Mouse (Mus musculus): ENCODE results near the gene Prkcd. TPM values are rescaled to one million over a fixed set of nuclear protein-coding genes. Genes with fewer than 3 reads are reported as not detected.

Gene Prkcd
- polyA plus RNA-seq, 1 experiment from 2014 or later, result 34.6 TPM

- no peaks in the 10 kb centered on the region for H3K4me1 ChIP-seq (replicated peaks; ENCODE audit: control insufficient read depth, insufficient read depth, low read length)
- ATAC-seq, result no peak
- 64% methylated on average over 2 of the region's 2 CpGs for WGBS
- no peak overlapping the region for H3K4me3 ChIP-seq (replicated peaks; ENCODE audit: low read length)
- no peaks in the 10 kb centered on the region for H3K9me3 ChIP-seq (ENCODE audit: control insufficient read depth, low read length)
- H3K27ac ChIP-seq (ENCODE audit: low read length), result no peak overlapping the region
- no peak overlapping the region for H3K9ac ChIP-seq (replicated peaks; ENCODE audit: low read depth, low read length)
- no peak overlapping the region for H3K4me2 ChIP-seq (ENCODE audit: low read length)
- H3K27me3 ChIP-seq (replicated peaks; ENCODE audit: control insufficient read depth, insufficient read depth, low read length), result no peaks in the 10 kb centered on the region
- H3K36me3 ChIP-seq (ENCODE audit: control insufficient read depth, insufficient read depth), result no peaks in the 10 kb centered on the region
Observed at GRCm38 (mm10) chr14:30616751-30617150, 9.3 kb downstream of the Prkcd start.

DNA sequence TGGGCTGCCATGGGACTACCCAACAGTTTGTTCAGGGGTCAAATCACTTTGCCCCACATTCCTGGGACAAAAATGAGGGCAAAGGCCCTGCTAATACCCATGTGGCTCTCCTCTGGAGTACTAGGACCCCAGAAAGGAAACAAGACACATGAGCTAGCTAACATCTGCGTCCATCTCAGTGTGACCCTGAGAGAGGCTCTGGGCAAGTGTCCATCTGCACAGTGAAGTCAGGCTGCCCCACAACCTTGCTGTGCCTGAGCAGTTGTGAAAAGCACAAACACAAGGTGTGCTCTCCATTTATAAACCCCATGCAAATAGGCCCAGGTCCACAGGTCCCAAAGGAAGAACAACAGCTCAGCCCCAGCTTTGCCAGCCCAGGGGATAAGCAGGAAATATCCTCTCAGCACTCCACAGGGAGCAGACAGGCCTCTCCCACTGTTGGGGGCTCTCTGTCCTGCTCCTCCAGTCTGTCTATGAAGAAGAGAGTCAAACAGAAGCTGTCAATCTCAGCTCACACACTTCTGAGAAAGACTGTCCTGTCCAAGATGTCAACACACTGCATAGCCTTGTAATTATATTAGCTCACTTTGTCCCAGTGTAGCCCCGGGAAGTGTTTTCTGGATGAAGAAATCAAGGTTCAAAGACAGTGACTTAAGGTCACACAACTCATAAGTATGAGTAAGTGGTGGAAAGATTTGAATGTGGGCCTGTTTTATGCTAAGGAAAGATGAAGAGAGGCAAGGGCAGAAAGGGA is 12.9 kb downstream of the Prkcd start:
- ATAC-seq, result no peak
- Histone ChIP-seq H3K9me3 (ENCODE audit: control insufficient read depth, low read length) (no peaks in the 10 kb centered on the region), H3K4me1 (replicated peaks; ENCODE audit: control insufficient read depth, insufficient read depth, low read length) (no peaks in the 10 kb centered on the region), H3K4me3 (replicated peaks; ENCODE audit: low read length) (no peak overlapping the region), H3K27ac (ENCODE audit: low read length) (no peak overlapping the region), H3K27me3 (replicated peaks; ENCODE audit: control insufficient read depth, insufficient read depth, low read length) (no peaks in the 10 kb centered on the region), H3K4me2 (ENCODE audit: low read length) (no peak overlapping the region), H3K36me3 (ENCODE audit: control insufficient read depth, insufficient read depth) (no peaks in the 10 kb centered on the region), H3K9ac (replicated peaks; ENCODE audit: low read depth, low read length) (no peak overlapping the region)
- 87% methylated on average over 2 of the region's 2 CpGs for WGBS

DNA sequence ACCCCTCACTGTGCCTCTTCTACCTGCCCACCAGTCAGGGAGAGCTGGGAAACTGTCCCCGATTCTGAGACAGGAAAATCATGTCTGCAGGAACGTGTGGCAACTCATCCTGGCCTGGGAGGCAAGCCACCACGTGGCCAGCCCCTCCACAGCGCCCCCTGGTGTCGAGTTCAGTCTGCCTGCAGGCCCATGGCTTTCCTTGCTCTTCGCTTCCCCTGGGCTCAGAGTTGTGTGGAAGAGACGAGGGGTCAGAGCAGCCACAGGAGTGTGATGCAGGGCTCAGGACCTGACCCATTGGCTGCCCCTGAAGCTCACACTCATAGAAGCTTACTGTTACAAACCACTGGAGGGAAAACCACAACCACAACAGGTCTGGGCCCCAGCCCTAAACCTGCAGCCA is 13.5 kb downstream of the Prkcd start:
- Histone ChIP-seq H3K4me2 (ENCODE audit: low read length) (no peak overlapping the region), H3K4me1 (replicated peaks; ENCODE audit: control insufficient read depth, insufficient read depth, low read length) (no peaks in the 10 kb centered on the region), H3K9me3 (ENCODE audit: control insufficient read depth, low read length) (no peaks in the 10 kb centered on the region), H3K9ac (replicated peaks; ENCODE audit: low read depth, low read length) (no peak overlapping the region), H3K36me3 (ENCODE audit: control insufficient read depth, insufficient read depth) (no peaks in the 10 kb centered on the region), H3K4me3 (replicated peaks; ENCODE audit: low read length) (no peak overlapping the region), H3K27ac (ENCODE audit: low read length) (no peak overlapping the region), H3K27me3 (replicated peaks; ENCODE audit: control insufficient read depth, insufficient read depth, low read length) (no peaks in the 10 kb centered on the region)
- 0 out of 2 replicates have a peak, but pooled peaks have one; percentile 18 for ATAC-seq
- 8% methylated on average over 7 of the region's 7 CpGs for WGBS

DNA sequence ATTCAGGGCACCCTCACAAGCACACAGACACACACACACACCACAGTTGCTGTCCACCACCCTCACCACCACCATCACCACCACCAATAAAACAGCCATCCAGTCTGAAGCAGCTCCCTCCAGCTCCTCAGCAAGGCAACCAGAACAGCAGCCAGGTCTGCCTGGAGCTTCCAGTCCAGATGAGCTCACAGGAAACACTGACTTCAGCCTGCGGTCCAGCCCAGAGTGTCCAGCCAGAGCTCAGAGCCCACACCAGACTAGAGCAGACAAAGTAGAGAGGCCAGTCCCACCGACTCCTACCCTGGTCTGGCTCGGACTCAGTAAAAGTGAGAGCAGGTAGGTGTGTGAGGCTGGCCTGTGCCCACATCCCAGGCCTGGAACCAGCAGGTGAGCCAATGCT is 15.1 kb downstream of the Prkcd start:
- H3K9ac ChIP-seq (replicated peaks; ENCODE audit: low read depth, low read length), result no peak overlapping the region
- H3K9me3 ChIP-seq (ENCODE audit: control insufficient read depth, low read length), result no peaks in the 10 kb centered on the region
- H3K27ac ChIP-seq (ENCODE audit: low read length), result no peak overlapping the region
- no peaks in the 10 kb centered on the region for H3K36me3 ChIP-seq (ENCODE audit: control insufficient read depth, insufficient read depth)
- no peaks in the 10 kb centered on the region for H3K27me3 ChIP-seq (replicated peaks; ENCODE audit: control insufficient read depth, insufficient read depth, low read length)
- H3K4me2 ChIP-seq (ENCODE audit: low read length), result no peak overlapping the region
- no peaks in the 10 kb centered on the region for H3K4me1 ChIP-seq (replicated peaks; ENCODE audit: control insufficient read depth, insufficient read depth, low read length)
- no peak overlapping the region for H3K4me3 ChIP-seq (replicated peaks; ENCODE audit: low read length)
- ATAC-seq, result no peak
- 87% methylated on average over 3 of the region's 3 CpGs for WGBS

GRCm38 (mm10) chr14:30610304-30610703 is 15.7 kb downstream of the Prkcd start:
- Histone ChIP-seq H3K4me2 (ENCODE audit: low read length) (no peak overlapping the region), H3K9ac (replicated peaks; ENCODE audit: low read depth, low read length) (no peak overlapping the region), H3K27me3 (replicated peaks; ENCODE audit: control insufficient read depth, insufficient read depth, low read length) (no peaks in the 10 kb centered on the region), H3K4me1 (replicated peaks; ENCODE audit: control insufficient read depth, insufficient read depth, low read length) (no peaks in the 10 kb centered on the region), H3K4me3 (replicated peaks; ENCODE audit: low read length) (no peak overlapping the region), H3K27ac (ENCODE audit: low read length) (no peak overlapping the region), H3K9me3 (ENCODE audit: control insufficient read depth, low read length) (no peaks in the 10 kb centered on the region), H3K36me3 (ENCODE audit: control insufficient read depth, insufficient read depth) (no peaks in the 10 kb centered on the region)
- no peak for ATAC-seq
- WGBS, result 88% methylated on average over 2 of the region's 2 CpGs

GRCm38 (mm10) chr14:30609499-30609898 is 16.5 kb downstream of the Prkcd start:
- Histone ChIP-seq H3K9ac (replicated peaks; ENCODE audit: low read depth, low read length) (no peak overlapping the region), H3K27me3 (replicated peaks; ENCODE audit: control insufficient read depth, insufficient read depth, low read length) (no peaks in the 10 kb centered on the region), H3K9me3 (ENCODE audit: control insufficient read depth, low read length) (no peaks in the 10 kb centered on the region), H3K4me2 (ENCODE audit: low read length) (no peak overlapping the region), H3K4me3 (replicated peaks; ENCODE audit: low read length) (no peak overlapping the region), H3K36me3 (ENCODE audit: control insufficient read depth, insufficient read depth) (no peaks in the 10 kb centered on the region), H3K27ac (ENCODE audit: low read length) (no peak overlapping the region), H3K4me1 (replicated peaks; ENCODE audit: control insufficient read depth, insufficient read depth, low read length) (no peaks in the 10 kb centered on the region)
- ATAC-seq, result no peak
- WGBS, result 91% methylated on average over 3 of the region's 3 CpGs

GRCm38 (mm10) chr14:30608176-30608575 is 17.8 kb downstream of the Prkcd start:
- 88% methylated on average over 6 of the region's 6 CpGs for WGBS
- H3K9me3 ChIP-seq (ENCODE audit: control insufficient read depth, low read length), result no peaks in the 10 kb centered on the region
- no peaks in the 10 kb centered on the region for H3K4me1 ChIP-seq (replicated peaks; ENCODE audit: control insufficient read depth, insufficient read depth, low read length)
- H3K27ac ChIP-seq (ENCODE audit: low read length), result no peak overlapping the region
- no peak overlapping the region for H3K4me2 ChIP-seq (ENCODE audit: low read length)
- ATAC-seq, result no peak
- no peak overlapping the region for H3K9ac ChIP-seq (replicated peaks; ENCODE audit: low read depth, low read length)
- H3K36me3 ChIP-seq (ENCODE audit: control insufficient read depth, insufficient read depth), result no peaks in the 10 kb centered on the region
- H3K4me3 ChIP-seq (replicated peaks; ENCODE audit: low read length), result no peak overlapping the region
- no peaks in the 10 kb centered on the region for H3K27me3 ChIP-seq (replicated peaks; ENCODE audit: control insufficient read depth, insufficient read depth, low read length)

DNA sequence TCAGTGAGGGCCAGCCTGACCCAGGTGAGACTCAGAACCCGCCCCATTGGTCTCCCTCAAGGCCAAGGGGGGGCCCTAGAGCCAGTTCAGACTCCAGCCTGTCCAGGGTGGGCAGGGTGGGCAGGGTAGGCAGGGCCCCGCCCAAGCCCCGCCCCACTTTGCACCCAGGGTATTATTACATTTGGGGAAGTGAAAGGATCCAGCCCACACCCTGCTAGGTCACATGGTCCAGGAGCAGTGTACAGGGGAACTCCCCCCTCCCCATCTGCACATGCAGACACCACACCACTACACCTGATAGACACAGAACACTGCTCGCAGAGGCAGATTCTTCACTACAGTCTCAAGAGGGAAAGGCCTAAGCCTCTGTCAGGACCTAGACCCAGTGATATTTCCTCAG is 18.3 kb downstream of the Prkcd start:
- Histone ChIP-seq H3K27ac (ENCODE audit: low read length) (no peak overlapping the region), H3K36me3 (ENCODE audit: control insufficient read depth, insufficient read depth) (no peaks in the 10 kb centered on the region), H3K4me2 (ENCODE audit: low read length) (no peak overlapping the region), H3K9me3 (ENCODE audit: control insufficient read depth, low read length) (no peaks in the 10 kb centered on the region), H3K4me3 (replicated peaks; ENCODE audit: low read length) (no peak overlapping the region), H3K9ac (replicated peaks; ENCODE audit: low read depth, low read length) (no peak overlapping the region), H3K4me1 (replicated peaks; ENCODE audit: control insufficient read depth, insufficient read depth, low read length) (no peaks in the 10 kb centered on the region), H3K27me3 (replicated peaks; ENCODE audit: control insufficient read depth, insufficient read depth, low read length) (no peaks in the 10 kb centered on the region)
- ATAC-seq, result no peak
- WGBS, result 89% methylated on average over 3 of the region's 4 CpGs

DNA sequence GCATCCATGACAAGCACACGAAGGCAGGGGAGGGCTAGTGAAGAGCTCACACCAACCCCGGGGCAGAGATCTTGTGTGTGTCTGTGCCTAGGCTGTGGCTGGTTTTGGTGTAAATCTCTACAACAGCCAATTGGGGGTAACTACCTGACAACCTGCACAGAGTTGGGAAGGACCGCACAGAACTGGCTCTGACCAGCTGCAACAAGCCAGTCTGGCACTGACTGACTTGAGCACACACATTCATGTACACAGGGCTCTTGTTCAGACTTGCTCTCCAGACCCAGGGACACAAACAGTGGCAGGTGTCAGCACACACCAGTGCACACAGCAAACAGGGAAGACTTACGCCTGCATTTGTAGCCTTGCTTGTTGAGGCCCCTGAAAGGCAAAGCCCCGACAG is 19.2 kb downstream of the Prkcd start:
- H3K27me3 ChIP-seq (replicated peaks; ENCODE audit: control insufficient read depth, insufficient read depth, low read length), result no peaks in the 10 kb centered on the region
- 94% methylated on average over 5 of the region's 5 CpGs for WGBS

DNA sequence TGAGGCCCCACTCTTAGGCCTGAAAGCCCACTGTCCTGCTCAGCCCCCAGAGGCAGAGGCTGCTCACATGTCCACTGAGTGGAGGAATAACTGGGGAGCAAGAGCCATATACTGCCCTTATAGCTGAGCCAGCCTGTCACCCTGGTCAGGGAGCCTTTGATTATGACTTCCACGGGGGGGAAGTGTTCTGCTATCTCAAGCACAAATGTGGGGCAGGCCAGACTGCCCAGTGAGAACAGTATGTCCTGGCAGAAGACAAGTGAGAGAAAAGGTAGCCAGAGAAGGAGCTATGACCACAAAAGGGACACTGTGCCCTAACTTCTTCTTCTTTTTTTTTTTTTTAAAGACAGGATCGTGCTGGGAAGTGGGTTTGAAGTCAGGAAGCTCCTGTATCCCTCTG is 28.9 kb downstream of the Prkcd start:
- no peaks in the 10 kb centered on the region for H3K27me3 ChIP-seq (replicated peaks; ENCODE audit: control insufficient read depth, insufficient read depth, low read length)
- H3K9ac ChIP-seq (replicated peaks; ENCODE audit: low read depth, low read length), result no peak overlapping the region
- no peak for ATAC-seq
- H3K9me3 ChIP-seq (ENCODE audit: control insufficient read depth, low read length), result no peaks in the 10 kb centered on the region
- H3K36me3 ChIP-seq (ENCODE audit: control insufficient read depth, insufficient read depth), result no peaks in the 10 kb centered on the region
- peaks cover 17% of the 10 kb centered on the region for H3K4me1 ChIP-seq (replicated peaks; ENCODE audit: control insufficient read depth, insufficient read depth, low read length)
- no peak overlapping the region for H3K27ac ChIP-seq (ENCODE audit: low read length)
- 78% methylated on average over 2 of the region's 2 CpGs for WGBS
- H3K4me2 ChIP-seq (ENCODE audit: low read length), result no peak overlapping the region
- H3K4me3 ChIP-seq (replicated peaks; ENCODE audit: low read length), result no peak overlapping the region

More for the DNA sequence above, 19.2 kb downstream of the Prkcd start:
- no peak overlapping the region for H3K9ac ChIP-seq (replicated peaks; ENCODE audit: low read depth, low read length)
- no peak overlapping the region for H3K4me3 ChIP-seq (replicated peaks; ENCODE audit: low read length)
- H3K4me2 ChIP-seq (ENCODE audit: low read length), result no peak overlapping the region
- no peaks in the 10 kb centered on the region for H3K36me3 ChIP-seq (ENCODE audit: control insufficient read depth, insufficient read depth)
- H3K9me3 ChIP-seq (ENCODE audit: control insufficient read depth, low read length), result no peaks in the 10 kb centered on the region
- no peak for ATAC-seq
- no peak overlapping the region for H3K27ac ChIP-seq (ENCODE audit: low read length)
- H3K4me1 ChIP-seq (replicated peaks; ENCODE audit: control insufficient read depth, insufficient read depth, low read length), result no peaks in the 10 kb centered on the region

Measured in forebrain, embryonic 16.5 days (tissue).